Mouse (Mus musculus) erythroid progenitor cell, adult 5-6 weeks (primary cell): ENCODE measurements around the gene Patj. TPM values are rescaled to one million over a fixed set of nuclear protein-coding genes. Genes with fewer than 3 reads are reported as not detected.

Experiments
- ATAC-seq: replicated peaks from 2 replicates; pipeline ENCODE4 v1.8.0; 2016; ENCODE audit warnings: moderate number of reproducible peaks, mild to moderate bottlenecking, moderate TSS enrichment, inconsistent platforms; ENCODE audit not compliant: poor library complexity, low FRiP score, severe bottlenecking
- total RNA-seq, 2 experiments: library from RNA; stranded (forward) in 1 of 2; stranded (reverse) in 1 of 2; fragments of 150-400 nt in 1 of 2; fragments of 186-747, 209-891 nt in 1 of 2; gene quantifications; 2 replicates each; pipeline versions ENCODE4 v1.2.3 to v1.2.4; 2015 to 2017; ENCODE audit warnings: low replicate concordance in 2 of 2

Gene Patj
- total RNA-seq, 2 experiments from 2014 or later: 4.2 TPM; not detected in 1

- ATAC-seq: no peak
Measured at GRCm38 (mm10) chr4:98758872-98759518, 363.4 kb downstream of the Patj start.

GRCm38 (mm10) chr4:98767134-98768133 lies 371.8 kb downstream of the Patj start:
- ATAC-seq: no peak

Other genes starting within 250 kb of the Patj start
- gene Tm2d1, start 12.5 kb upstream of the Patj start, total RNA-seq (2015; ENCODE audit: low replicate concordance): 13.8 and 23.1 TPM in 2 replicates
- 3.2 and 12.6 TPM in 2 replicates for gene Tm2d1, start 12.5 kb upstream of the Patj start, total RNA-seq (2017; ENCODE audit: low replicate concordance)